Mouse (Mus musculus) embryo, embryonic 11 days (tissue): ENCODE results near the gene Tjp3.

Source experiments
- DNase-seq: peaks from one replicate; pipeline ENCODE4 v3.0.0-alpha.2; 2015

The Tjp3 gene

GRCm38 (mm10) chr10:81265540-81265939 is 25.8 kb downstream of the Tjp3 start:
- no peak for DNase-seq

- DNase-seq, result no peak
These were observed 30.4 kb downstream of the Tjp3 start for GRCm38 (mm10) chr10:81261025-81261424.

GRCm38 (mm10) chr10:81259225-81259884 is 32.0 kb downstream of the Tjp3 start:
- no peak for DNase-seq

- DNase-seq, result peak; percentile 57
These were observed 34.0 kb downstream of the Tjp3 start for GRCm38 (mm10) chr10:81257158-81258039.

GRCm38 (mm10) chr10:81254886-81255285 is 36.5 kb downstream of the Tjp3 start:
- DNase-seq, result no peak

- DNase-seq, result peak; percentile 81
These were observed 38.7 kb downstream of the Tjp3 start, which contains the start of gene Matk for GRCm38 (mm10) chr10:81252424-81253419. TSS of gene Matk (plus strand) at chr10:81252935.

- DNase-seq, result no peak
These were observed 41.9 kb downstream of the Tjp3 start for GRCm38 (mm10) chr10:81249442-81249841.

GRCm38 (mm10) chr10:81247804-81248203 is 43.6 kb downstream of the Tjp3 start:
- no peak for DNase-seq

GRCm38 (mm10) chr10:81245166-81245565 is 46.2 kb downstream of the Tjp3 start:
- no peak for DNase-seq

GRCm38 (mm10) chr10:81244595-81244994 is 46.8 kb downstream of the Tjp3 start:
- peak; percentile 81 for DNase-seq

GRCm38 (mm10) chr10:81244146-81244545 is 47.2 kb downstream of the Tjp3 start:
- no peak for DNase-seq

GRCm38 (mm10) chr10:81242021-81242420 is 49.4 kb downstream of the Tjp3 start:
- DNase-seq, result no peak

- peak; percentile 80 for DNase-seq
These were observed 50.5 kb downstream of the Tjp3 start for GRCm38 (mm10) chr10:81240876-81241275.

GRCm38 (mm10) chr10:81238618-81239017 is 52.8 kb downstream of the Tjp3 start:
- DNase-seq, result no peak

GRCm38 (mm10) chr10:81236471-81237268 is 54.7 kb downstream of the Tjp3 start:
- DNase-seq, result no peak

- DNase-seq, result no peak
These were observed 57.2 kb downstream of the Tjp3 start for GRCm38 (mm10) chr10:81234206-81234605.

GRCm38 (mm10) chr10:81233226-81233585 is 58.2 kb downstream of the Tjp3 start:
- DNase-seq, result no peak

GRCm38 (mm10) chr10:81232580-81233225 is 58.7 kb downstream of the Tjp3 start, which contains the start of gene Zfr2:
TSS of gene Zfr2 (plus strand) at chr10:81233155.
- DNase-seq, result peak; percentile 91

- DNase-seq, result no peak
These were observed 59.9 kb downstream of the Tjp3 start for GRCm38 (mm10) chr10:81231436-81231835.

- DNase-seq, result peak; percentile 61
These were observed 60.7 kb downstream of the Tjp3 start, which contains the start of gene Atcay for GRCm38 (mm10) chr10:81230438-81231332. TSS of gene Atcay (minus strand) at chr10:81230833.
